Mouse (Mus musculus) neural tube, embryonic 15.5 days (tissue): Measurements from ENCODE around the gene Creb5. TPM values are rescaled to one million over a fixed set of nuclear protein-coding genes. Genes with fewer than 3 reads are reported as not detected.

Source experiments
- ATAC-seq: fragments of 200-750 bp; cut with Nextera tagmentation; 2 replicates; pipeline ENCODE4 v1.8.0; 2017; ENCODE audit warnings: mild to moderate bottlenecking, moderate TSS enrichment, moderate library complexity; ENCODE audit not compliant: low FRiP score
- H3K27ac ChIP-seq: fragments of 300-500 bp; sonication (generic); replicated peaks from 2 replicates; pipeline ENCODE4 v1.5.1; 2015; ENCODE audit warnings: mild to moderate bottlenecking, inconsistent platforms
- H3K27me3 ChIP-seq: fragments of 300-500 bp; sonication (generic); replicated peaks from 2 replicates; pipeline ENCODE4 v1.6.1; 2015; ENCODE audit warnings: inconsistent platforms
- H3K36me3 ChIP-seq: fragments of 300-500 bp; sonication (generic); 2 replicates; pipeline ENCODE4 v1.6.1; 2015; ENCODE audit warnings: inconsistent platforms
- H3K4me1 ChIP-seq: fragments of 300-500 bp; sonication (generic); 2 replicates; pipeline ENCODE4 v1.6.1; 2015; ENCODE audit warnings: inconsistent platforms
- H3K4me2 ChIP-seq: fragments of 300-500 bp; sonication (generic); 2 replicates; pipeline ENCODE4 v1.6.1; 2015; ENCODE audit warnings: inconsistent platforms, mild to moderate bottlenecking, moderate library complexity
- H3K4me3 ChIP-seq: fragments of 300-500 bp; sonication (generic); replicated peaks from 2 replicates; pipeline ENCODE4 v1.5.1; 2015; ENCODE audit warnings: mild to moderate bottlenecking, inconsistent platforms
- H3K9ac ChIP-seq: fragments of 300-500 bp; sonication (generic); replicated peaks from 2 replicates; pipeline ENCODE4 v1.6.1; 2015; ENCODE audit warnings: mild to moderate bottlenecking, inconsistent platforms
- H3K9me3 ChIP-seq: fragments of 300-500 bp; sonication (generic); replicated peaks from 2 replicates; pipeline ENCODE4 v1.6.1; 2016; ENCODE audit warnings: inconsistent platforms
- WGBS: fragments of 180-500 bp; shearing (Covaris S2); methylation state at CpG from one replicate; pipeline ENCODE4 v1.1.7; 2015; ENCODE audit warnings: mixed read lengths; 5-methylcytosine and 5-hydroxymethylcytosine counted together
- polyA plus RNA-seq: library from polyadenylated mRNA; unstranded; fragments of >200 nt; fragmentation: Nextera tagmentation; extraction: Ambion mirVana; gene quantifications from 2 replicates; pipeline ENCODE4 v1.2.1, GENCODE M21; 2015

Creb5 gene
- polyA plus RNA-seq, 1 experiment from 2014 or later = 5.7 TPM

DNA sequence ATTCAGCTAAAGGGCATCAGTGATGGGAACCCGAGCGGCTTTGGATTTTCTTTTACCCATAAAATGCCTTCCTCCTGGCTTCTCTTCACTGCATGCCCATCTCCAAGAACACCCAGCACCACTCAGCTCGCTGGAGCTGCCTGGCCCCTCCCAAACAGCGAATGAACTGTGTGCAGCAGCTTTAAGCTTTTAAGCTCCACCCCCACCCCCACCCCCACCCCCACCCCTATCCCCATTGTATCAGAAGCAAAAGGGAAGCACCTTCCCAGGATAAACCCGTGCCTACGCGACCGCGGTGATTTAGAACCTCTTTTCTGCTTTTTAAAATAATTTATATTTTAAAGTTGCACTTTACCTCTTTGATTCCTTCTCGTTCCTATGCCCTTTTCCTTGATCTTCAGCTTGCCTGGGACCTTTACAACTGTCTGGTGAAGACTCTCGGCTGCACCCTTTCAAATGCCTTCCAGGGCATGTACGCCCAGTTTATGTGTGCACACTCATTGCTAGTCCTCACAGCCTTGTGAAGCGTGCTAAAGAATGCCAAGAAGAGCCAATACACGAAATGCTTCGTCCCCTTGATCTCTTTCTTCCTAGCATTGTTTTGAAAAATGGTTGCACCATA is 411.2 kb downstream of the Creb5 start:
- WGBS = 7% methylated on average over 15 of the region's 15 CpGs
- H3K27ac ChIP-seq = no peak overlapping the region
- H3K9me3 ChIP-seq = no peaks in the 10 kb centered on the region
- peaks cover 10% of the 10 kb centered on the region; the same call in 1 of the 2 replicates for H3K4me1 ChIP-seq
- H3K4me2 ChIP-seq = peak overlapping the region; percentile 48
- H3K27me3 ChIP-seq = no peaks in the 10 kb centered on the region
- peak; percentile 73; the same call in 1 of the 2 replicates for ATAC-seq
- no peak overlapping the region for H3K9ac ChIP-seq
- H3K4me3 ChIP-seq = peak overlapping the region; percentile 8; the same call in 1 of the 2 replicates
- H3K36me3 ChIP-seq = no peaks in the 10 kb centered on the region

DNA sequence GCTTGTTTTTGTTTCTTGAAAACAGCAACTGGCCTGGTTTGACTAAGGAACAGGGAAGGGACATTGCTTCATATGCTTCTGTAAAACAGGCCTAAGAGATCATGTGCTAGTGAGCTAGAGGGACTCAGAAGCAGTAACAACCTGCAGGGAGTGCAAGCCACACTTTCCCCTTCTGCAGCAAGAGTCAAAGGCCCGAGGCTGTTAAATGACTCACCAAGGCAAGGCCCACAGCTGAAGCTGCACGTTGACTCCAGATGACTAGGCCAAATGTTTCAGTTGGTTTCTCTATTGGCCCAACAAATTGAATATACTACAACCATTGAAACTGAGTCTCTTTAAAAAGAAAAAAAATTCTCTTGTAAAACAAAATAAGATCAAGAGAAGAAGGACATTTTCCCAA is 417.4 kb downstream of the Creb5 start:
- H3K4me1 ChIP-seq = 0 out of 2 replicates have a peak, but pooled peaks cover 3% of the 10 kb centered on the region
- no peaks in the 10 kb centered on the region for H3K36me3 ChIP-seq
- WGBS = 53% methylated on average over 2 of the region's 2 CpGs
- no peak overlapping the region for H3K27ac ChIP-seq
- no peak for ATAC-seq
- H3K9ac ChIP-seq = no peak overlapping the region
- H3K4me3 ChIP-seq = no peak overlapping the region
- no peak overlapping the region for H3K4me2 ChIP-seq
- H3K9me3 ChIP-seq = no peaks in the 10 kb centered on the region
- no peaks in the 10 kb centered on the region for H3K27me3 ChIP-seq

GRCm38 (mm10) chr6:53706604-53707330 is 419.7 kb downstream of the Creb5 start:
- Histone ChIP-seq H3K36me3 (no peaks in the 10 kb centered on the region), H3K27me3 (no peaks in the 10 kb centered on the region), H3K4me3 (no peak overlapping the region), H3K4me2 (no peak overlapping the region), H3K9ac (no peak overlapping the region), H3K9me3 (no peaks in the 10 kb centered on the region), H3K27ac (no peak overlapping the region), H3K4me1 (0 out of 2 replicates have a peak, but pooled peaks cover 3% of the 10 kb centered on the region)
- WGBS = 91% methylated on average over 10 of the region's 10 CpGs
- ATAC-seq = no peak

DNA sequence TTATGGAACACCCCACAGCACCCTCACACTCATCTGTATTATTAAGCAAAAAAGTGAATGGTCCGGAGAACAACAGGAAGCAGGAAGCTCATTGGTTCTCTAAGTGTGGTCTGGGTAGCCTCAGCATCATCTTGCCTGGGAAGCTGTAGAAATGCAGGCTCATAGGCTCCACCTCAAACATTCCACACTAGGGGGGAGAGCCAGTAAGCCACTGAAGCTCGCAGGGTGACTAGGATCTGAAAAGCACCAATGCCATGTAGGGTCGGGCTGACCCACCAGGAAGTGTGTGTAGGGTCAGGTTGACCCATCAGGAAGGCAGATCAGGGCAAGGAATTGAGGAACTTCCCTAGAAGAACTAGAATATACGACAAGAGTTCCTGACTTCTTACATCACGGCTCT is 420.7 kb downstream of the Creb5 start:
- Histone ChIP-seq H3K9ac (no peak overlapping the region), H3K9me3 (no peaks in the 10 kb centered on the region), H3K4me3 (no peak overlapping the region), H3K27me3 (no peaks in the 10 kb centered on the region), H3K4me1 (0 out of 2 replicates have a peak, but pooled peaks cover 3% of the 10 kb centered on the region), H3K27ac (no peak overlapping the region), H3K36me3 (no peaks in the 10 kb centered on the region), H3K4me2 (no peak overlapping the region)
- WGBS = 75% methylated on average over 5 of the region's 5 CpGs
- no peak for ATAC-seq

- Histone ChIP-seq H3K9ac (no peak overlapping the region), H3K27me3 (no peaks in the 10 kb centered on the region), H3K4me2 (no peak overlapping the region), H3K4me3 (no peak overlapping the region), H3K36me3 (no peaks in the 10 kb centered on the region), H3K4me1 (0 out of 2 replicates have a peak, but pooled peaks cover 3% of the 10 kb centered on the region), H3K9me3 (no peaks in the 10 kb centered on the region), H3K27ac (no peak overlapping the region)
- WGBS = 91% methylated on average over 14 of the region's 14 CpGs
- ATAC-seq = no peak
Observed at GRCm38 (mm10) chr6:53709694-53710442, 422.8 kb downstream of the Creb5 start.

DNA sequence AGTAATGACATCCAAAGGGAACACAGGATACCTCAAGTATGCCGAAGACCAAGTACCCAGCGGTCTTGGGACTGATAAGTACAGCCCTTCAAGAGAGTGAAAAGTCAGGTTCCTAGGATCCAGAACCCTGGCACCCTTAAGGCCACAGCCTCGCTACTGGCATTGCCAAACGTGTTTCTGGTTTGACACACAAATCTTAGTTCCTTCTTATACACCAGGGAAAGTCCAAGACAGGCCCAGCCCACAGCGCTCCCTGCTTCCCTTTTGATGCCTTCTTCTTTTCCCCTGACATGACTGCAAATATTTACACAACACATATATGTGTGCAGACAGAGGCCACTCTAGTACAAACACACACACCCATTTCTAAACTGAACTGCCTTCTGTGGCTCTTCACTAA is 423.5 kb downstream of the Creb5 start:
- Histone ChIP-seq H3K4me3 (no peak overlapping the region), H3K36me3 (no peaks in the 10 kb centered on the region), H3K27me3 (no peaks in the 10 kb centered on the region), H3K9me3 (no peaks in the 10 kb centered on the region), H3K4me2 (no peak overlapping the region), H3K27ac (no peak overlapping the region), H3K4me1 (0 out of 2 replicates have a peak, but pooled peaks cover 3% of the 10 kb centered on the region), H3K9ac (no peak overlapping the region)
- ATAC-seq = no peak
- WGBS = 90% methylated on average over 5 of the region's 5 CpGs

- whole genome bisulfite sequencing = 36% methylated on average over 9 of the region's 9 CpGs
- Histone ChIP-seq H3K4me1 (0 out of 2 replicates have a peak, but pooled peaks cover 3% of the 10 kb centered on the region), H3K4me2 (no peak overlapping the region), H3K4me3 (no peak overlapping the region), H3K36me3 (no peaks in the 10 kb centered on the region), H3K27me3 (no peaks in the 10 kb centered on the region), H3K27ac (no peak overlapping the region), H3K9me3 (no peaks in the 10 kb centered on the region), H3K9ac (no peak overlapping the region)
- no peak for ATAC-seq
Observed at GRCm38 (mm10) chr6:53713152-53713551, 426.1 kb downstream of the Creb5 start.

- H3K9ac ChIP-seq = no peak overlapping the region
- no peaks in the 10 kb centered on the region for H3K4me1 ChIP-seq
- no peaks in the 10 kb centered on the region for H3K9me3 ChIP-seq
- H3K27ac ChIP-seq = no peak overlapping the region
- 0 out of 2 replicates have a peak, but pooled peaks cover 4% of the 10 kb centered on the region for H3K27me3 ChIP-seq
- H3K4me2 ChIP-seq = no peak overlapping the region
- H3K36me3 ChIP-seq = no peaks in the 10 kb centered on the region
- WGBS = 93% methylated on average over 9 of the region's 9 CpGs
- no peak overlapping the region for H3K4me3 ChIP-seq
- no peak for ATAC-seq
Observed at GRCm38 (mm10) chr6:53714908-53715321, 427.8 kb downstream of the Creb5 start.

DNA sequence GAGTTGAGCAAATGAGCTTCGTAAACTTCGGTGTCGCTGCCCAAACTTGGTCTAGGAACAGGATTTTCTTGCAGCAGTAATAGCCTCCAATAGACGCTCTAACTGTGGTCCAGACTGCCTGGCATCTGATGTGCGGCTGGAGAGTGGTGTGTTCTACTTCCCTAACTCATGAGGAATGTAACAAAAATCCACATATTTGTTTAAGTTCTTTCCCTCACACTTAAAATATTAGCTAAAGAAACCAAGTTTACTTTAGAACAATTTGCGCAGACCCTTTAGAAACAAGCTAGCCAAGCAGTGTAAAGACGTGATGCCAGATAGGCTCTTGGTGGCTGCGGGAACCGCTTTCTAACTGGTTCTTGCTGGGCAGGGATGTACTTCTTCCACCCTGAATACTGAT is 428.9 kb downstream of the Creb5 start:
- Histone ChIP-seq H3K9ac (no peak overlapping the region), H3K4me3 (no peak overlapping the region), H3K27ac (no peak overlapping the region), H3K9me3 (no peaks in the 10 kb centered on the region), H3K27me3 (0 out of 2 replicates have a peak, but pooled peaks cover 4% of the 10 kb centered on the region), H3K4me1 (no peaks in the 10 kb centered on the region), H3K36me3 (no peaks in the 10 kb centered on the region), H3K4me2 (no peak overlapping the region)
- 91% methylated on average over 9 of the region's 9 CpGs for WGBS
- ATAC-seq = no peak

DNA sequence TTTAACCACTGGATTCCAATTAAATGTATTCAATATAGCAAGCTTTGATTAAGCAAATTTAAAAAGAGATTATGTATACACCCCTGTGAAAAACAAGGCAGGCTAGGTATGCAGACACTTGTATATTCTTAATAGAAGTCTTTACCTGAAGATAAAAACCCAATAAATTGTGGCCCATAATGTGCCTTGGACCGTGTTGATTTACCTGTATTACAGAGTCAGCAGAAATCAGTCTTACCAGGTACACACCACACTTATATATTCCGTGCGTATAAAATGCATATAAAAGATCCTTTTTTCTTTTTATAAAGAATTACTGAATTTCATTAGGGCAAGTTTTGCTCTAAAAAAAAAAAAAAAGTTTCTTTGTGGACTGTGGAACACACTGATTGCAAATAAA is 432.9 kb downstream of the Creb5 start:
- Histone ChIP-seq H3K36me3 (no peaks in the 10 kb centered on the region), H3K4me3 (no peak overlapping the region), H3K4me2 (no peak overlapping the region), H3K9ac (no peak overlapping the region), H3K27me3 (peaks cover 10% of the 10 kb centered on the region; the same call in 1 of the 2 replicates), H3K4me1 (no peaks in the 10 kb centered on the region), H3K27ac (no peak overlapping the region), H3K9me3 (no peaks in the 10 kb centered on the region)
- 86% methylated on average over 3 of the region's 3 CpGs for WGBS
- ATAC-seq = no peak

DNA sequence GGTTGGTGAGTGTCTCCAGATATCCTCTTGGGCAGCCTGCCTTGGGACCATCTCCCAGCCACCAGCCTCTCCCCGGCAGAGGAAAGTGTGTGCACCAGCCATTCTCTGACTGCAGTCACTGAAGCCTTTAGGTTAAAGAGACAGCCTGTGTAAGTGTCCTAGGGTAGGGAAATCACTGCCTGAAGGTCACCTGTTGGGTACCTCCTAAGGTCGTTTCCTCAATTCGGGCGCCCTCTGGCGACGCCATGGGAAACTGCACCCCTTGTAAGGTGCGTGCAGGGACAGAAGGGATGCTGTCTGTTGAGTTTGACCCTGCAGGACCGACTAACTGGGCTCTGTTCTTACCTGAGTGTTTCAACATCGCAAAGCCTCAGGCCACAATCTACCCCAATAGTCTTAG is 434.5 kb downstream of the Creb5 start:
- H3K27me3 ChIP-seq = peaks cover 10% of the 10 kb centered on the region; the same call in 1 of the 2 replicates
- no peaks in the 10 kb centered on the region for H3K36me3 ChIP-seq
- H3K4me3 ChIP-seq = no peak overlapping the region
- WGBS = 13% methylated on average over 9 of the region's 9 CpGs
- H3K4me1 ChIP-seq = no peaks in the 10 kb centered on the region
- H3K9ac ChIP-seq = no peak overlapping the region
- no peak overlapping the region for H3K27ac ChIP-seq
- ATAC-seq = no peak
- no peaks in the 10 kb centered on the region for H3K9me3 ChIP-seq
- no peak overlapping the region for H3K4me2 ChIP-seq
